Mouse (Mus musculus) MEL (cell line): ENCODE data around the gene Flt3l. TPM values are rescaled to one million over a fixed set of nuclear protein-coding genes. Genes with fewer than 3 reads are reported as not detected.

Source experiments
- DNase-seq: peaks from one replicate; pipeline ENCODE4 v3.0.0; 2011; ENCODE audit warnings: low read depth, low spot score
- H3K27ac ChIP-seq: 2 replicates; pipeline ENCODE4 v1.5.1; 2012; ENCODE audit warnings: low read depth, mild to moderate bottlenecking, control low read depth, low read length, moderate library complexity; ENCODE audit not compliant: control insufficient read depth
- H3K27me3 ChIP-seq, 2 experiments: fragments of 150-350 bp in 1 of 2; sonication (generic) in 1 of 2; 2 replicates each; pipeline ENCODE4 v1.6.1; 2012; ENCODE audit warnings: low read length in 2 of 2, mild to moderate bottlenecking in 2 of 2, improper control_type of control experiment in 1 of 2, moderate library complexity in 1 of 2; ENCODE audit not compliant: insufficient read depth in 2 of 2, control insufficient read depth in 1 of 2
- H3K36me3 ChIP-seq, 2 experiments: 2 replicates each; pipeline ENCODE4 v1.6.1; 2012 to 2014; ENCODE audit warnings: low read length in 2 of 2, improper control_type of control experiment in 1 of 2, inconsistent platforms in 1 of 2, mild to moderate bottlenecking in 1 of 2; ENCODE audit not compliant: insufficient read depth in 2 of 2, control insufficient read depth in 1 of 2
- H3K4me1 ChIP-seq, 2 experiments: fragments of 150-350 bp in 1 of 2; sonication (generic) in 1 of 2; 2 replicates each; pipeline ENCODE4 v1.6.1; 2012; ENCODE audit warnings: low read length in 2 of 2, improper control_type of control experiment in 1 of 2, mild to moderate bottlenecking in 1 of 2; ENCODE audit not compliant: insufficient read depth in 2 of 2, control insufficient read depth in 1 of 2
- H3K4me3 ChIP-seq, 2 experiments: fragments of 150-350 bp in 1 of 2; sonication (generic) in 1 of 2; 2 replicates each; pipeline ENCODE4 v1.5.1; 2012; ENCODE audit warnings: low read depth in 2 of 2, low read length in 2 of 2, mild to moderate bottlenecking in 2 of 2, moderate library complexity in 2 of 2, control low read depth in 1 of 2, improper control_type of control experiment in 1 of 2; ENCODE audit not compliant: control insufficient read depth in 1 of 2, insufficient read depth in 1 of 2
- H3K79me2 ChIP-seq: 2 replicates; pipeline ENCODE4 v1.6.1; 2012; ENCODE audit warnings: mild to moderate bottlenecking, low read length, moderate library complexity; ENCODE audit not compliant: control insufficient read depth, poor library complexity, insufficient read depth
- H3K9ac ChIP-seq: 2 replicates; pipeline ENCODE4 v1.6.1; 2012; ENCODE audit warnings: low read depth, mild to moderate bottlenecking, control low read depth, low read length, moderate library complexity; ENCODE audit not compliant: control insufficient read depth, poor library complexity, severe bottlenecking
- H3K9me3 ChIP-seq: fragments of 150-350 bp; sonication (generic); replicated peaks from 2 replicates; pipeline ENCODE4 v1.6.1; 2012; ENCODE audit warnings: mild to moderate bottlenecking, low read length, improper control_type of control experiment, moderate library complexity; ENCODE audit not compliant: insufficient read depth
- BHLHE40 ChIP-seq: IDR thresholded peaks from 2 replicates; pipeline ENCODE4 v1.6.1; 2012; ENCODE audit warnings: low read depth, mild to moderate bottlenecking, inconsistent platforms, low read length, improper control_type of control experiment, borderline replicate concordance
- E2F4 ChIP-seq: IDR thresholded peaks from 2 replicates; pipeline ENCODE4 v1.6.1; 2011; ENCODE audit warnings: low read depth, low read length, improper control_type of control experiment, borderline replicate concordance
- GABPA ChIP-seq: IDR thresholded peaks from 2 replicates; pipeline ENCODE4 v1.6.1; 2012; ENCODE audit warnings: low read depth, mild to moderate bottlenecking, inconsistent platforms, low read length, improper control_type of control experiment, moderate library complexity
- GATA1 ChIP-seq: IDR thresholded peaks from 2 replicates; pipeline ENCODE4 v1.6.1; 2011; ENCODE audit warnings: low read depth, low read length, improper control_type of control experiment
- HCFC1 ChIP-seq: IDR thresholded peaks from 2 replicates; pipeline ENCODE4 v1.6.1; 2012; ENCODE audit warnings: low read depth, mild to moderate bottlenecking, inconsistent platforms, low read length, improper control_type of control experiment, moderate library complexity
- JUND ChIP-seq: IDR thresholded peaks from 2 replicates; pipeline ENCODE4 v1.6.1; 2011; ENCODE audit warnings: low read depth, mild to moderate bottlenecking, improper control_type of control experiment, low read length
- KAT2A ChIP-seq: conservative IDR thresholded peaks from 2 replicates; pipeline ENCODE4 v1.6.1; 2012; ENCODE audit warnings: low read depth, low read length, improper control_type of control experiment, inconsistent platforms
- MAX ChIP-seq: IDR thresholded peaks from 2 replicates; pipeline ENCODE4 v1.6.1; 2011; ENCODE audit warnings: low read length, improper control_type of control experiment
- MAZ ChIP-seq: IDR thresholded peaks from 2 replicates; pipeline ENCODE4 v1.6.1; 2012; ENCODE audit warnings: low read depth, mild to moderate bottlenecking, inconsistent platforms, low read length, improper control_type of control experiment
- MXI1 ChIP-seq: IDR thresholded peaks from 2 replicates; pipeline ENCODE4 v1.6.1; 2011; ENCODE audit warnings: mild to moderate bottlenecking, low read depth, low read length, improper control_type of control experiment
- MYC ChIP-seq: IDR thresholded peaks from 2 replicates; pipeline ENCODE4 v1.6.1; 2011; ENCODE audit warnings: low read depth, mild to moderate bottlenecking, low read length, improper control_type of control experiment, moderate library complexity
- NELFE ChIP-seq: IDR thresholded peaks from 2 replicates; pipeline ENCODE4 v1.6.1; 2011; ENCODE audit warnings: low read depth, low read length, improper control_type of control experiment
- NRF1 ChIP-seq: IDR thresholded peaks from 2 replicates; pipeline ENCODE4 v1.6.1; 2014; ENCODE audit warnings: low read depth, mild to moderate bottlenecking, inconsistent platforms, low read length, improper control_type of control experiment, moderate library complexity; ENCODE audit not compliant: poor library complexity, insufficient read depth, severe bottlenecking
- POLR2A ChIP-seq, 2 experiments: IDR thresholded peaks; 2 replicates each; pipeline ENCODE4 v1.6.1; 2011 to 2012; ENCODE audit warnings: low read length in 2 of 2, mild to moderate bottlenecking in 2 of 2, control low read depth in 1 of 2, improper control_type of control experiment in 1 of 2, low read depth in 1 of 2, moderate library complexity in 1 of 2; ENCODE audit not compliant: control insufficient read depth in 1 of 2, insufficient read depth in 1 of 2, poor library complexity in 1 of 2
- POLR2AphosphoS5 ChIP-seq: IDR thresholded peaks from 2 replicates; pipeline ENCODE4 v1.6.1; 2012; ENCODE audit warnings: low read depth, borderline replicate concordance, mild to moderate bottlenecking, inconsistent platforms, low read length, moderate library complexity, mixed read lengths
- RAD21 ChIP-seq: IDR thresholded peaks from 2 replicates; pipeline ENCODE4 v1.6.1; 2011; ENCODE audit warnings: mild to moderate bottlenecking, low read depth, low read length, improper control_type of control experiment
- SIN3A ChIP-seq: IDR thresholded peaks from 2 replicates; pipeline ENCODE4 v1.6.1; 2012; ENCODE audit warnings: low read length, improper control_type of control experiment, inconsistent platforms
- SMC3 ChIP-seq: IDR thresholded peaks from 2 replicates; pipeline ENCODE4 v1.6.1; 2011; ENCODE audit warnings: low read depth, low read length, improper control_type of control experiment
- TAL1 ChIP-seq: IDR thresholded peaks from 2 replicates; pipeline ENCODE4 v1.6.1; 2012; ENCODE audit warnings: mild to moderate bottlenecking, inconsistent platforms, low read length, moderate library complexity, mixed read lengths
- TBP ChIP-seq: IDR thresholded peaks from 2 replicates; pipeline ENCODE4 v1.8.0; 2011; ENCODE audit warnings: low read depth, low read length, improper control_type of control experiment
- TCF12 ChIP-seq: IDR thresholded peaks from 2 replicates; pipeline ENCODE4 v1.6.1; 2014; ENCODE audit warnings: low read depth, mild to moderate bottlenecking, inconsistent platforms, low read length, improper control_type of control experiment, moderate library complexity
- UBTF ChIP-seq: IDR thresholded peaks from 2 replicates; pipeline ENCODE4 v1.6.1; 2012; ENCODE audit warnings: low read depth, mild to moderate bottlenecking, inconsistent platforms, low read length, improper control_type of control experiment, moderate library complexity, borderline replicate concordance; ENCODE audit not compliant: insufficient read depth
- USF1 ChIP-seq: IDR thresholded peaks from 2 replicates; pipeline ENCODE4 v1.6.1; 2014; ENCODE audit warnings: low read depth, mild to moderate bottlenecking, inconsistent platforms, low read length, improper control_type of control experiment, moderate library complexity
- ZC3H11A ChIP-seq: IDR thresholded peaks from 2 replicates; pipeline ENCODE4 v1.6.1; 2012; ENCODE audit warnings: low read depth, mild to moderate bottlenecking, inconsistent platforms, low read length, improper control_type of control experiment
- ZMIZ1 ChIP-seq: IDR thresholded peaks from 2 replicates; pipeline ENCODE4 v1.6.1; 2012; ENCODE audit warnings: low read depth, mild to moderate bottlenecking, inconsistent platforms, low read length, improper control_type of control experiment, moderate library complexity
- polyA plus RNA-seq, 2 experiments: library from polyadenylated mRNA; stranded (reverse) in 1 of 2; unstranded in 1 of 2; fragments of >175 nt in 1 of 2; fragments of >200 nt in 1 of 2; gene quantifications; 2 replicates each; pipeline versions ENCODE4 v1.2.1 to v1.2.4; 2012; ENCODE audit warnings: low replicate concordance in 2 of 2, low read depth in 1 of 2; ENCODE audit not compliant: insufficient read length in 2 of 2, insufficient read depth in 1 of 2, missing spikeins in 1 of 2
- total RNA-seq: library from RNA; depleted of rRNA; stranded (reverse); fragments of 300-350 nt; gene quantifications from 2 replicates; pipeline ENCODE4 v1.2.3, GENCODE M21; 2012

Gene Flt3l
- total and polyA plus RNA-seq, 3 experiments = 13.0 to 35.4 TPM; not detected in 1

GRCm38 (mm10) chr7:45154096-45154992 lies 18.1 kb upstream of the Flt3l start, which contains the start of the genes Pih1d1 and Aldh16a1 (continued):
- no peak for TF ChIP-seq TAL1
- no peak for TF ChIP-seq JUND
- TF ChIP-seq KAT2A = peak; percentile 65
- TF ChIP-seq MAZ = peak; percentile 77; the same call in 1 of the 2 replicates
- no peak for TF ChIP-seq SMC3
- TF ChIP-seq MAX = peak; percentile 89
- TF ChIP-seq BHLHE40 = no peak
- peak; percentile 76; the same call in 1 of the 2 replicates for TF ChIP-seq E2F4
- TF ChIP-seq POLR2AphosphoS5 = no peak
- peak; percentile 87 for TF ChIP-seq MXI1
- TF ChIP-seq GABPA = no peak
- TF ChIP-seq ZMIZ1 = peak; percentile 96
- no peak for TF ChIP-seq ZC3H11A
- peak; percentile 97 for TF ChIP-seq NRF1
- peak; percentile 72 to 89 for TF ChIP-seq POLR2A (IDR thresholded peaks at IDR 0.05; ENCODE audit: control insufficient read depth in 1 of 2, insufficient read depth in 1 of 2, low read depth in 1 of 2, low read length in 2 of 2, poor library complexity in 1 of 2)
- peak; percentile 98 for TF ChIP-seq NELFE
- TF ChIP-seq USF1 = peak; percentile 88
- TF ChIP-seq TCF12 = peak; percentile 74
- peak; percentile 70 for TF ChIP-seq TBP
- 0 out of 2 replicates have a peak, but pooled peaks have one; percentile 17 for TF ChIP-seq UBTF
- no peak for TF ChIP-seq RAD21
- TF ChIP-seq MYC = peak; percentile 76

- peak overlapping the region; percentile 92 for H3K27ac ChIP-seq
- H3K4me1 ChIP-seq = peaks cover 4 to 12% of the 10 kb centered on the region in 2 experiments; a peak in 3 of 4 replicates
- H3K9ac ChIP-seq = peak overlapping the region; percentile 99
- peak overlapping the region; percentile 84 to 85 for H3K4me3 ChIP-seq
- peak; percentile 24 for DNase-seq
- H3K27me3 ChIP-seq = no peaks in the 10 kb centered on the region
- TF ChIP-seq SIN3A (no peak), HCFC1 (no peak), USF1 (no peak), TBP (no peak), POLR2A (IDR thresholded peaks at IDR 0.05; ENCODE audit: control insufficient read depth in 1 of 2, insufficient read depth in 1 of 2, low read depth in 1 of 2, low read length in 2 of 2, poor library complexity in 1 of 2) (no peak), GATA1 (no peak), GABPA (no peak), POLR2AphosphoS5 (no peak)
- H3K9me3 ChIP-seq = no peaks in the 10 kb centered on the region
- H3K36me3 ChIP-seq = peaks cover 0 to 7% of the 10 kb centered on the region in 2 experiments; a peak in 2 of 4 replicates
- peaks cover 7% of the 10 kb centered on the region; the same call in 1 of the 2 replicates for H3K79me2 ChIP-seq
These were observed 17.4 kb upstream of the Flt3l start for GRCm38 (mm10) chr7:45153586-45153985.
